Mouse (Mus musculus) central nervous system, embryonic 14 days (tissue): ENCODE data around the gene Gstp3. TPM values are rescaled to one million over a fixed set of nuclear protein-coding genes. Genes with fewer than 3 reads are reported as not detected.

Experiments used
- polyA plus RNA-seq: library from polyadenylated mRNA; depleted of rRNA; stranded (reverse); fragments of >200 nt; gene quantifications from 2 replicates; pipeline ENCODE4 v1.2.3, GENCODE M21; 2012; rRNA removed

Gstp3 gene
- 0.38 TPM in 1 of 2 replicates, not detected in the other for polyA plus RNA-seq

DNA sequence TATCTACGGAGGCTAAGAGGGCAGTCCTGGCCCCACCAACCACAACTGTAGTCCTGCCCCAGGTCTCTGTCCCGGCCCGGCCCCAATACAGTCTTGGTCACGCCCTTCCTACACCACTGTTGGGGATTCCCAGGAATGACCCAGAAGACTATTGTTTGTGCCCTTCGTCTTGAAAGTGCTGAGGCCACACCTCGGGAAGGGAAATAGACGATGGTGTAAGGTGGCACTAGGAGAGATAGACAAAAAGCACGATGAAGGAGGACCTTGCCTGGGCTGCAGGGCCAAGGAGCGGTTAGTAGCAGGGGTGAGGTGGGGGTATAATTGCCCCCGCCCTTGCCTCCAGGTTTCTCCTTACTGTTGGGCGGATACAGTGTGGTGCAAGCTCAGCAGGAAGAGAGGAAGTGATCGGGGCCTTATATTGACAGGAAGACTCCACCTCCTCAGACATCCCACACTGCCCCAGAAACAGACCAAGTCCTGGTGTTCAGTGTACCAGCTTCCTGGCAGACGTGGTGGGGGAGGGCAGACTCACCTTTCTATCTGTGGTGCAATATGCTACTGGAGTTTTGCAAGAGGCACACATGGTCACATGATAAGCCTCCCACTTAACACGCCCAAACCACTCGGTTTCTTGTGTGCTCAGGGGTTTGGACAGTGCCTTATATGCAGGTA lies at the start of gene Gstp3:
Gene Gstp3, minus strand, starts transcription at position 501 of the 672 bp plus-strand sequence.

DNA sequence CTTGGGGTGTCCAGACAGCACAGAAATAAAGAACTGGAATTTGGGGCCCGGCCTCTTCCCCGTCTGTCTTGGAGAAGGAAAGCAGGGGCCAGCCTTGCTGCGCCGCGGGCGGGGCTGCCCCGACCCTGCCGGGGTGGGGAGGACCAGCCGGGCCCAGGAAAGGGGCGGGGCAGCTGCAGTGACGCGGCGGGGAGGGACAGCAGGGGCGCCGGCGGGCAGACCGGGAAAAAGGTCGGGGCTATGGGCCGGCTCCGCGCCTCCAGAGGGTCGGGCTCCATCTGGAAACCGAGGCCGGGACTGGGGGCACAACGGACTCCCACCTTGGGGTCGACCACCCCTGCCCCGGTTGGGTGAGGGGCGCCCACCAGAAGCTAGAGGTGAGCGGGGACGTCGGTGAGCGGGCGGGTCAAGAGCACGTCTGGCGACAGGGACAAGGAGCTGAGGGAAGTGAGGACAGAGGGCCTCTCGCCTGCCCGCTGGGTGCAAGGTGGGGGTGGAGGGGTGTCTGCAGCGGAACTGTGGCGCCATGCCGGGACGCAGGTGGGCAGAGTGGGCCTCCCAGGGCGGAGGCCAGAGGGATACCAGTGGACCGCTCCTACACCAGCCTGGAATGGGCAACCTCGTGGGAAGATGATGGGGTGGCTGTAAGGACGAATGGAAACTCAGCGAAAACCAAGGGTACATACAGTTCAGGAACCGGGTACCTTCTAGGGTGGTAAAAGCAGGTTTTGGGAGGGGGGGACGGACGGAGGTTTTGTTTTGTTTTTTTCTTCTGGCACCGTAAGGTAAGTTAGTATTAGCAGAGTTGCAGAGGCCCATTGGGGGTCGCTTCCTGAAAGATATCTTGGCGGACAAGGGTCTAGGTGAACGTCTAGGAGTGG lies 40.7 kb upstream of the Gstp3 start, which contains the start of gene Pitpnm1:
Gene Pitpnm1, plus strand, starts transcription at position 162 of the 881 bp plus-strand sequence.

DNA sequence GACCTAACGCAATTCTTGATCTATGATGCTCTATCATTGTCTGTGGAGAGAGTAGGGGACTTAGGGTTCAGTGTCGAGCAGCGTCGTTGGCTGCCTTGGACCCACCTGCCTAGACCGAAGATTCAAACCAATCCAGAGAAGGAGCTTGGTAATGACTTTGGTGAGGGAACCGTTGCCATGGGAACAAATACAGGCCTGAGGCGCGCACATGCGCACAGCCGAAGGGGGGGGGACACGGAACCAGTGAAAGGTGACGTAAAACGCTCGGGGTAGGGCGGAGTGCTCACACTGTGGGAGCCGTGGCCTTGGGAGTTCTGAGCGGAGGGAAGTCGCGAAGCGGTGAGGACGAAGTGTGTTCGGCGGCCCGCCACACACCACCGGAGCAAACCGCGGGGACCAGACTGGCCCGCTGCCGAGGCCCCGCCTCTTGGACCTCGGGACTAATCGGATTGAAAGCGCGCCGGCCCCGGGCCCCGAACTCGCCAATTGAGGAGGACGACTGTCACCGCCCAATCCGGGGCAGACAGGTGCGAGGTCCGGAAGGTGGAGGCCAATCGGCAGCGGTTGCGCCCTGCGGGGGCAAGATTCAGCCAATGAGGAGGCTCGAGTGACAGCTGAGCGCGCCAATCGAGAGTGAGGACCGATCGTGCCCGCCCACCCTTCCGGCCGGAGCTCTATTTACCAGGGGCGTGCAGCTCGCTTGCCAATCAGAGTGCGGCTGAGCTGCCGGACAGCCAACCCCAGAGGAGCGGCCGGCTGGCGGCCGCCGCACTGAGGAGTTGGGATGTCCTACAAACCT lies 37.5 kb upstream of the Gstp3 start, which contains the start of gene Cdk2ap2:
Gene Cdk2ap2, plus strand, starts transcription at position 541 of the 799 bp plus-strand sequence.

DNA sequence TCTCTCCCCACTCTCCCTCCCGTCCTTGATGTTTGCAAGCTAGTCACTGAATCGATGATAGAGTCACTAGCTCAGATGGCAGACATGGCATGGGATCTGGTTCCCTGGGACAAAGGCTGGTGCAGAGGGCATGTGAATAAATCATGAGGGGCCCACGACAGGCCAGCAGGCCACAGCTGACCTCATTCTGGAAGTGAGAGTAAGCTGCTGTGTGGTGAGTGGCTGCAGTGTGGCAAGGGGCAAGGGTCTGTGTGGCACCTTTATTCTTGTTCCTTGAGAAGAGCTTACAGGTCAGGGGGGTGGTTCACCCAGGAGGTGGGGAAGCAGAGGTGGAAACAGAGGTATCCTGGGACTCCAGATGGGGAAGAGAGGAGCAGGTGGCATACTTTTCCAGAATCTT lies 22.0 kb upstream of the Gstp3 start, which contains the start of gene Cabp2:
Gene Cabp2, plus strand, starts transcription at position 185 of the 400 bp plus-strand sequence.

DNA sequence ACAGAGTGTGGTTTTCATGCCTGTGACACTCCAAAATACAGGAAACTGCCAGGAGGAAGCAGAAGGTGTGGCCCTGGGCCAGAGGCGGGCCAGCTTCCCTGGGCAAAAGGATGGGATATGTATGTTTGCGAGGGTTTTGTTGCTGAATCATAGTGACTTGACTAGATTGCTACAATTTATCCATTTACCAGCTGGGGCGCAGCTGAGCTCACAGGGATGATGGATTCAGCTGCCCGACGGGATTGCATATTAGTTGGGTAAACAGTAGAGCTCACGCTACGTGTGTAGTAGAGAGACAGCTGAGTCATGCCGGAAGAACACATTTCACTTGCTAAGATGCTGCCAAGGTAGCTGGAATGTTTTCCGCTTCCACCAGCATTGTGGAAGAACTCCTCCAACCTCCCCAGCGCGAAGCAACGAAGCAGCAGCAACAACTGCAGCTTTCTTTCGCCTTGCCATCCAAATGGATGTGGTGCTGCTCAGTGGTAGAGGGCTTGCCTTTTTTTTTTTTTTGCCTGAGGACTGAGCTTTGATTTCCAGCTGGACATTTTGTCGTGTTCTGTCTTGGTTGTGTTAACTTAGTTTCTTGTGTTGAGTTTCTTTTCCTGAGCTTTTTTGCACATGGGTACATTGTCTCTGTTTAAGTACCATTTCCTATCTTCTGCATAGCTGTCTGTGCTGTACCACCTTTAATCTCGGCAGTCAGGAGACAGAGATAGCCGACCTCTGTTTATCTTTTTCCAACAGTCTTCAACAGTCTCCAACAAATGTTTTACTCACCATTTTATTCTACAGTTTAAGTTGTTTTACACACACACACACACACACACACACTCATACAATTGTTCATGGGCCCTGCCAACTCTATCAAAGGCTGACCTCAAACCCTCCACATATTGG lies 13.2 kb downstream of the Gstp3 start, which contains the start of gene Gstp2:
Gene Gstp2, minus strand, starts transcription at position 58 of the 900 bp plus-strand sequence.

DNA sequence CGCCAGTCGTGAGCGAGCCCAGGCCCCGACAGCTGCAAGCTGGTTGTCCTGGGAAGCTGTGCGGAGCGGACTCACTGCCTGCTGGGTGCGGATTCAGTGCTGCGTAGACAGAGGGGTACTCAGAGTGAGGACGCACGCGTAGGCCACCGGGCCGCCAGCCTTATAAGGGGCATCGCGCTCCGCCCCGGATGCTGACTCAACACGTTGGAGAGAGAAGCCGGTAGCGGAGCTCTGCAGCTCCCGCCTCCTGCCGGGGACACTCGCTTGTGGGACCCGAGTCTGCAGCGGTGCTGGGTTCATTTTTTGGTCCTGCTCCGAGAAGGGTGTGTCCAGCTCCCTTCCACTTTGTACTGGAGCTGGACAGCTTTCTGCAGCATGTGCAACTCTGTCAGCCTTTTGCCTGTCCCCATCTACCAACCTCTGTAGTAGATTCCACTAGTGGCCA lies 21.6 kb downstream of the Gstp3 start, which contains the start of gene Gstp1:
Gene Gstp1, minus strand, starts transcription at position 198 of the 445 bp plus-strand sequence.

DNA sequence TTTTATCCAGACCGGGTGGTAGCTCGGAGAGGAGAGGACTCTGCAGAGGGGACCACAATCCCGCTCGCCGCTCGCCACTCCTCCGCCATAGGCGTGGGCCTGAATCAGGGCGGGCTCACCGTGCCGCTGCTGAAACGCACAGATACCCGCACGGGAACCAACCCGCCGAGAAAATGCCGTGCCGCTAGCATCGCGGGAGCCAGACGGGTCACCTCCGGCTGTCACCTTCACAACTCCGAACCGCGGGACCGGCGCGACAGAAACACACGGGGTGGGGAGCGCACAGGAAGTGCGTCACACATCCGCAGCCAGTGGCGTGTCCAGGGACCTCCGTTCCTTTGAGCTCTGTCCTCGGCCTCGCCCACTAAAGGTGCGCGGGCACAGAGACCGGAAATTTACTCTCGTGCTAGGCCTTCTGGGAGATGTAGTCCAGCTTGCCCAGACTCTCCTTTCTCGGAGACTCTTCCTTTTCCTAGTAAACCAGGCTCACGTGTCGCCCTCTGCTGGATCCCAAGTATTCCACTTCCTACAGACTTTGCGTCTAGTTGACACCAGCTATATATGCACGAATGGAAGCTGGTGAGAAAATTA lies 46.8 kb downstream of the Gstp3 start, which contains the start of gene Ndufv1:
Gene Ndufv1, minus strand, starts transcription at position 375 of the 591 bp plus-strand sequence.

Other genes starting within 250 kb of the Gstp3 start
- 83.3 and 86.1 TPM in 2 replicates for gene Chka, start 207.8 kb downstream of the Gstp3 start, polyA plus RNA-seq
- gene Tcirg1, start 152.4 kb downstream of the Gstp3 start, polyA plus RNA-seq, result 48.5 and 61.6 TPM in 2 replicates
- 173 and 186 TPM in 2 replicates for gene Ndufs8, start 146.8 kb downstream of the Gstp3 start, polyA plus RNA-seq
- 1.7 and 1.8 TPM in 2 replicates for gene Aldh3b1, start 129.8 kb downstream of the Gstp3 start, polyA plus RNA-seq
- gene Unc93b1, start 124.4 kb downstream of the Gstp3 start, polyA plus RNA-seq, result 14.5 and 15.1 TPM in 2 replicates
- gene Aldh3b3, start 100.9 kb downstream of the Gstp3 start, polyA plus RNA-seq, result 0.05 TPM in 1 of 2 replicates, not detected in the other
- gene Aldh3b2, start 87.2 kb downstream of the Gstp3 start, polyA plus RNA-seq, result 0.32 and 1.8 TPM in 2 replicates
- 2.3 and 3.3 TPM in 2 replicates for gene Acy3, start 73.0 kb downstream of the Gstp3 start, polyA plus RNA-seq
- 0.05 and 0.21 TPM in 2 replicates for gene Tbx10, start 66.8 kb downstream of the Gstp3 start, polyA plus RNA-seq
- 14.7 and 17.5 TPM in 2 replicates for gene Nudt8, start 59.0 kb downstream of the Gstp3 start, polyA plus RNA-seq
- gene Gm49405, start 58.9 kb downstream of the Gstp3 start, polyA plus RNA-seq, result 9.0 and 9.6 TPM in 2 replicates
- 23.9 and 25.6 TPM in 2 replicates for gene Doc2g, start 56.3 kb downstream of the Gstp3 start, polyA plus RNA-seq
- 172 and 187 TPM in 2 replicates for gene Ndufv1, start 46.8 kb downstream of the Gstp3 start, polyA plus RNA-seq
- gene Gstp1, start 21.6 kb downstream of the Gstp3 start, polyA plus RNA-seq, result 226 and 263 TPM in 2 replicates
- 1.2 and 5.2 TPM in 2 replicates for gene Gstp2, start 13.5 kb downstream of the Gstp3 start, polyA plus RNA-seq
- gene Cabp2, start 22.0 kb upstream of the Gstp3 start, polyA plus RNA-seq, result not detected in 2 replicates
- gene Cdk2ap2, start 37.6 kb upstream of the Gstp3 start, polyA plus RNA-seq, result 51.1 and 56.1 TPM in 2 replicates
- gene Pitpnm1, start 40.4 kb upstream of the Gstp3 start, polyA plus RNA-seq, result 112 and 116 TPM in 2 replicates
- gene Aip, start 66.3 kb upstream of the Gstp3 start, polyA plus RNA-seq, result 122 and 129 TPM in 2 replicates
- 0.05 and 0.06 TPM in 2 replicates for gene Gpr152, start 80.2 kb upstream of the Gstp3 start, polyA plus RNA-seq
- gene Cabp4, start 84.5 kb upstream of the Gstp3 start, polyA plus RNA-seq, result 0.03 and 0.05 TPM in 2 replicates
- gene Coro1b, start 89.0 kb upstream of the Gstp3 start, polyA plus RNA-seq, result 245 and 266 TPM in 2 replicates
- gene Ptprcap, start 94.0 kb upstream of the Gstp3 start, polyA plus RNA-seq, result 1.6 and 2.9 TPM in 2 replicates
- 75.7 and 77.5 TPM in 2 replicates for gene Rps6kb2, start 103.8 kb upstream of the Gstp3 start, polyA plus RNA-seq
- 3.6 and 4.1 TPM in 2 replicates for gene Carns1, start 115.9 kb upstream of the Gstp3 start, polyA plus RNA-seq
- gene Tbc1d10c, start 131.7 kb upstream of the Gstp3 start, polyA plus RNA-seq, result 2.0 and 3.4 TPM in 2 replicates
- gene Ppp1ca, start 132.5 kb upstream of the Gstp3 start, polyA plus RNA-seq, result 403 and 409 TPM in 2 replicates
- gene Rad9a, start 142.1 kb upstream of the Gstp3 start, polyA plus RNA-seq, result 39.4 and 40.6 TPM in 2 replicates
- gene Clcf1, start 154.7 kb upstream of the Gstp3 start, polyA plus RNA-seq, result 2.9 and 7.3 TPM in 2 replicates
- gene AC109138.7, start 154.8 kb upstream of the Gstp3 start, polyA plus RNA-seq, result 1.2 TPM in 1 of 2 replicates, not detected in the other
- 28.6 and 30.9 TPM in 2 replicates for gene Pold4, start 172.3 kb upstream of the Gstp3 start, polyA plus RNA-seq
- gene Ssh3, start 209.6 kb upstream of the Gstp3 start, polyA plus RNA-seq, result 50.7 and 62.1 TPM in 2 replicates
- 43.2 and 50.9 TPM in 2 replicates for gene Ankrd13d, start 223.6 kb upstream of the Gstp3 start, polyA plus RNA-seq
- gene Grk2, start 246.7 kb upstream of the Gstp3 start, polyA plus RNA-seq, result 107 and 108 TPM in 2 replicates